Mouse (Mus musculus) lung, postnatal 36 days (tissue): ENCODE measurements at regions not wholly inside any gene's neighbourhood (a gene's known extent, or its start where the extent isn't known, plus 50 kb on each side); places are given as distances from the start of the nearest gene placed in this dataset.

ENCODE experiments used
- DNase-seq: peaks from one replicate; pipeline ENCODE4 v3.0.0; 2022; ENCODE audit warnings: mixed read lengths

DNA sequence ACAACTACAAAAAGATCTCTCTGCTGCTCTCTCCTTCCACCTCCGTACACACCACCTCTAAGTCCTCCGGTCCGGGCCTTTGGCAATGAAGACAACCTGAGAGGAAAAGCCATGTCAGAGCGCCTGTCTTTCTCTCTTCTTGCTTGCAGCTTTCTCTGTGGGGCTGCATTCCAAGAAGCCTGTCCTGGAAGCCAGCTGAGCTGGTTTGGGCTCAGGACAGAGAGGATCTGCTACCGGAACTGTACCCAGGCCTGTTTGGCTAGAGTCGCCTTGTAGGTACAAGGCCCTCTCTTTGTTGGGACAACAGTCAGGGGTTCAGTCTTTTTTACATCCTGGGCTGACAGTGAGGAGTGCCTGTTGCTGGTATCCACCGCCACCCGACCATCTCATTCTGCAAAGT, 321.4 kb downstream of the Med13l start:
- DNase-seq: no peak

GRCm38 (mm10) chr5:118888131-118888530, 327.7 kb downstream of the Med13l start:
- DNase-seq: no peak

DNA sequence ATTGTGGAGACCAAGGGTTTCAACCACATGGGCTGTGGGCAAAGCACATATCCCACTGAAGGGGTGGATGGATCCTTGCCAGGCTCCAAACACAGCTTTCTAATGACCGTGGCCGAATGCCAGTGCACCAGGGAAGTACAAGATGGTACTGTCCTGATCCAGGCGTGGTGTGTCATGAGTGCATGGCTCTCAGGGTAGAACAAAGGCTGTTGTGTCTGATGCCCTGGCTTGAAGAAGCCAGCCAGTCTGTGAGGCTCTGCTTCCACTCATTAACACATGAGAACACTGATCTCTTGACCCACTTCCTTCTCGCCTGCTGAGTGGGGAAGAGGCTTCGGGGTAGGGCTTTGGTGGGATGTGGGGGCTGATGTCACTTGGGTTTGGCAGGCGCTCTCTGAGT, 330.7 kb downstream of the Med13l start:
- DNase-seq: no peak

GRCm38 (mm10) chr5:118908224-118908623, 347.7 kb downstream of the Med13l start:
- no peak for DNase-seq

GRCm38 (mm10) chr5:118909756-118910155, 349.3 kb downstream of the Med13l start:
- DNase-seq: no peak

DNA sequence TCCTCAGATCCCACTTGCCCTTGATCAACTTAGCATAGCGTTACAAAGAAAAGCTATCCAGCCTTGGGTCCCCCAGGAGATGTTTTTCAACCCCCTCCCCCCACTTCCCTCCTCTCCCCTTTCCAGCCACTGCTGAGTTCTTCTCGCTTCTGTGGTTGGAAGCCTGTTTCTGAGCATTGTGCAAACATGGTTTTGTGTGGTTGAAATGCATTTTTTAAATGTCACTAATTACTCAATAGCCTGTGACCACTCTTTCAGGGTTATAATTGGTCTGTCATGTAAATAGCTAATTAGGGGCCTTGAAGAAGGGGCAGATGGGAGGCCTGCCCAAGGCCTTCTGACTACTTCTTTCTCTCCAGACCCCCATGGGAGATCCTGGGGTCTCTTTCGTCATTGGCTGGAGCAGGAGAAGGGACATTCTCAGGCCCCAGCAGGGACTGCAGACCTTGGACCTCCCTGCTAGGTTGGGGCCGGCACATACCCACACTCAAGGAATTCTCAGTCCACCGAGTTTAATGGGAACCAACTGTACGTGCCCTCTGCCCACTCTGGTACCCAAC, 353.8 kb downstream of the Med13l start:
- DNase-seq: no peak

GRCm38 (mm10) chr5:118923357-118923756, 362.9 kb downstream of the Med13l start:
- DNase-seq: no peak

DNA sequence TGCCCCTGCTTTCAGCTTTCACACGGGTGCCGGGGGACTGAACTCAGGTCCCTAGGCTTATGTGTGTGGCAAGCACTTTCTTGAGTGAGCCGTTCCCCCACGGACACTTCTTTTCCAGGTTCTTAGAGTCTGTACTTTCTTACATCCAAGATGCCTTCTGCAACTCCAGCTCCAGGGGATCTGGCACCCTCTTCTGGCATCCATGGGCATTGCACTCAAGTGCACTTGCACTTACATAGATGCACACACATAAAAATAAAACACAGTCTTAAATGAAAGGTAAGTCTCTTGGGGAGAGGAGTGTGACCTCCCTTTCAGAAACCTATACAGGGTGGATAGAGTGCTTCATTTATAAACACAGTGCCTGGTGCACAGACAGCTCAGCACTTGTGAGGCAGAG, 368.6 kb downstream of the Med13l start:
- DNase-seq: no peak

DNA sequence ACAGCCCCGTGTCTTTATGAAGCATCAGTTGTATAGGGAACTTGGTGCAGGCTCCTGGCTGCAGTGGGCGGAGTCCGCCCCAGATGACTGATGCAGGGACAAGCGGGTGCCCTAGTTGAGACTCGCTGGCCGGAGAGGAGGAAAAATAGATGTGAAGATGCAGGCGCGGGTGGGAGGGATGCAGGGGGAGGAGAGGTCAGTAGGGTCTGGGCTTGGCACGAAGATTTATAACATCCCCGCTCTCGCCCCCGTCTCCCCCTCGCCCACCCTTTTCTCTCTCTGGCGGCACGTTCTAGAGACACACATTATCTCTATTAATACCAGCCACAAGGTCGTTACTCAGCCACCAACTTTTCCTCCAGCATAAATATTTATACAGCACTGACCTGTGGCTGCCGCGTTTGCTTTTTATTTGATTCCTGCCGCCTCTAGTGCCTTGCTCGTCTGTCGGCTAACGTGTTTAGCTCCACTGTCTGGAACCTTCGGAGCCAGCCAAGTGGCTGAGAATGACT, 369.6 kb downstream of the Med13l start:
- peak; percentile 34 for DNase-seq

GRCm38 (mm10) chr5:118939336-118940039, 379.0 kb downstream of the Med13l start:
- DNase-seq: no peak

DNA sequence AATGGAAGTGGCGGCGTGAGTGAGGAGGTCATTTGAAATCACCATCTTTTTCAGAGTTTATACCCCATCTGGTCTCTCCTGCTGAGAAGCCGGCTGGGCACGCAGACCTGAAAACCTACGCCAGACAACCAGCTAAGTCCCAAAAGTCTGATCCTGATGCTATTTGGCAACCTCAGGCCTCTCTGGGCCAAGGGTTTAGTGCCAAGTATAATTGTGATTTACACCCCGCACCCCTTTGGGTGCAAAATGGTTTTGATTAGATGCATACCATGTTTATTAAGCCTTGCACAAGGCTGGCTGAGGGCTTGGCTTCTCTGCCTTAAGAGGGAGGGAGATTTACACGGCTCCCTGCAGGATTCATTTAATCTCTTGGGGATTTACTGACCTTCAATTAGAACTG, 383.8 kb downstream of the Med13l start:
- no peak for DNase-seq

DNA sequence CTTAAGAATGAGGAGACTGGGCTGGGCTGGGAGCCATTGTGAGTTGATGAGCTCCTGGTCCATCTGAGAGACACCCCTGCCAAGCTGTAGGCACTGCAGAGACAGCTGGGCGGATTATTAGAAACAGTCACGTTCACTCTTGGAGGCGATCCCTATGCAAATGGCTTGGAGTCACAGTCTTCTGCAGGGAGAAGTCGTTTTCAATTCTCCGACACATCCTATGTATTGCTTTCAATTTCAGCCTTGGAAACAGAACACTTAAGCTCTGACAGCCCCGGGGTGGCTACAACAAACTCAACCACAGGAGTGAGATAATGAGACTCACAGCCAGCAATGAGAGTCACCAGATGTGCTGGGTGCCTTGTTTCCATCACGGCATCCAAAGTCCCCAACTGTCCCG, 385.6 kb downstream of the Med13l start:
- DNase-seq: no peak

DNA sequence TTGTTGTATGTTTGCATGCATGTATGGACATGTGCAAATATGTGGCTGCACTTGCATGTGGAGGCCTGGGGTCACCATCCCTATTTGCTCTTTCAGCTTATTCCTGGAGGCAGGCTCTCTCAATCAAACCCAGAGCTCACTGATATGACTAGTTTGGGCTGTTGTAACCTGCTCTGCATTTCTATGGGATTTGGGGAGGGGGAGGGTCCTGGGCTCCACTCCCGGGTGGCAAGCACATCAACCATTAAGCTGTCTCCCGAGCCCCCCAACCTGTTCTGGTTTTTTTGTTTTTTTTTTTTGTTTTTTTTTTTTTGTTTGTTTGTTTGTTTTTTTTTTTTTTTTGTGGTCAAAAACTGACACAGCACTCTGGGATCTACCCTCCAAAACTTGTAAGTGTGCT, 386.5 kb downstream of the Med13l start:
- no peak for DNase-seq

DNA sequence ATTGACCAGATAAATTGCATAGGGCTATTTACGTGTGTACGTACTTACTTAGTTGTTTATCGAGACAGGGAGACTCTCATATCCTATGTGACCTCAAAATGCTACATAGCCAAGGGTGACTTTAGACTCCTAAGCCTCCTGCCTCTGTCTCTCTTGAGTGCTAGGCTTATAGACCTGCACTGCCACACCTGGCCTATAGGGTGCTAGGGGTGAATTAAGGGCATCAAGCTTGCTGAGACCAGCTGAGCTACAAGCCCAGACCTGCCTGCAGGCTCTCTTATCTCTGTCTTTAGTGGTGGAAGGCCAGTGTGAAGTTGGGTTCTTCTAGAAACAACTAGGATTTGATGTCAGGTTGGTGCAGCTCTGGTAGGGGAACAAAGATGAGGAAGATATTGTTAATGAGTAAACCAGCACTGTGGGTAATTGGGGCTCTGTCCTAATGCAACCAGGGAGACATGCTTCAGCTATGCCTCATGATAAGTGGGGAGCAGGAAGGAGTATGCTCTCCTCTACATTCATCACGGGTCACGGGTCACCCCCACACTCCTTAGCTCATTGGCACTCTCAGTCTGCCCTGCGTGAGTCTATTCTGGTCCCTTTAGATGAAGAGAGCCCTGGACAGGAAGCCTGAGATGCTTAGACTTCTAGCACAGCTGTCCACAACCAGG, 387.8 kb downstream of the Med13l start:
- no peak for DNase-seq

DNA sequence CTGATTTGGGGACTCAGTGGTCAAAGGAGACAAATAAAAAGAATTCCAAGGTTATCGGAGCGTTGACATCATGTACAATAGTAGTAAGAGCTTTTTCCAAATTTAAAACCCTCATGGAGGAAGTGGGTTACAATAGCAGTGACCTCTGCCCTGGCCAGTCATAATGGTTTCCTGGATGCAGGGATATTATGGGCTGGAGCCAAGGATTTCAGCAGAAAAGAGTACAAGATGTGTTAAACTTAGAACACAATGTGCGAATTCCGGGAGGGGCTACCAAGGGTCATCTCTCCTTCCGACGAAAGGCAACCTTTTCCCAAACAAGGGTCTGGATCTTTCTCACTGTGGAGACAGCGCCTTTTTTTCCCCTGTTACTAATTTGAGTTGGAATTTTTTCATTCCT, 390.6 kb downstream of the Med13l start:
- peak; percentile 50 for DNase-seq

DNA sequence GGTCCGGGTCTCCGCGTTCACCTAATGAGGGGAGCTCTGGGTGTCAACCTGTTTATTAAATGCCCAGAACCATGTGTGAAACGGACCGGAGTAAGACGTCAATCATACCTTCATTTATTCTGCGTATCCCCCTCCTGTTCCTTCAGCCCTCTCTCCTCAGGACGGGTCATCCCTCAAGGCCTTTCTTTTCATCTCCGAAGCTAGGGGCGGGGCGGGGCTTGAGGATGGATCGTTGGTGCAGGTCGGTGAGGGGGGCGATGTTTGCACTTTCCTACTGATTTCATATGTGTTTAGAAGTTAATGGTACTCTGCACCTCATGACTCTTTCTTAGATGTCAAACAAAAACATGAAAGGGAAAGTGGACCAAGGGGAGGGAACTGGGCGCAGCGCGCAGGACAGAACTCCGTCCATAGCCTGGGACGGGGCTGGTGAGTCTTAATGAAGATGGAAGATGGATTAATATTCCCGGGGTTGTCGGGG, 400.1 kb downstream of the Med13l start:
- no peak for DNase-seq

DNA sequence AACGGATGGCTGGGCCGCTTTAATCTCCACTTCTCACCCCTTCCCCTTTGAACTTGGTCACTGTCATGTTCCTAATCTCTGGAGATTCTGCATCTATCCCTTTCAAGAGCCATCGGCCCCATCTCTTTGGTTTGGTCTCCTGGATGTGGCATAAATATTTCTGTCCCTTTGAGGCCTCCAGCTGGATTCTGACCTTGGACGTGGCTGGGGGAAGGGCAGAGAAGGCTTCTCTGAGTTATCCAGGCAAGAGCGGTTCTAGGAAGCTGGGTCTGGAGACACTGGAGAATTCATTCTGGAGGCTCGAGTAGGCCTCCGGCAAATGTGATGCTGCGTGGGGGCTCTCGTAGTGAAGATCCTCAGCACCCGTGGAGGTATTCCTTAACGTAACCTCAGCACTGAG, 400.6 kb downstream of the Med13l start:
- DNase-seq: peak; percentile 12

- no peak for DNase-seq
These were observed 401.7 kb downstream of the Med13l start for GRCm38 (mm10) chr5:118962152-118962551.

DNA sequence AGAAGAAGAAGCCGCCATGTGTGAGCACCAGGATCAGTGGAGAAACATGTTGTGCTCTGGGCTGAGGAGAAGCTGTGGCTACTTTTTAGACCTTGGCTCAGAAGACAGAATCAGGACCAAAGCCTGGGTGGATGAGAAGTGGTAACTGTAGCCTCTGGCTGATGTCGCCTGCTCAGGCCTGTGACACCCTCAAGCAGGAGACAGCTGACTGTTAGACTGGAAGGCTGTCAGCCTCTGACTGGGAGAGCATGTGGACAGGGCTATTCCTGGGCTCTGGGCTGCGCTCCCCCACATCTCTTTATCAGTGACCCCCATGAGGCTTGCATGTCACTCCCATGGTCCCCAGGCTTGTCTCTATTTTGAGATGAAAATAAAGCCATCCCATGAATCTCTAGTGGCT, 402.5 kb downstream of the Med13l start:
- no peak for DNase-seq

- DNase-seq: no peak
These were observed 406.4 kb downstream of the Med13l start for GRCm38 (mm10) chr5:118966901-118967300.

GRCm38 (mm10) chr5:118967718-118968117, 407.2 kb downstream of the Med13l start:
- DNase-seq: no peak

- no peak for DNase-seq
These were observed 414.7 kb downstream of the Med13l start for GRCm38 (mm10) chr5:118975147-118975546.

GRCm38 (mm10) chr5:118978921-118979630, 418.6 kb downstream of the Med13l start:
- peak; percentile 67 for DNase-seq
